Mouse (Mus musculus) mouse embryonic stem cell (cell line): ENCODE data around the gene Pip5k1c.

Experiments
- in situ Hi-C, 2 experiments: fragments of 300-500 bp; cut with MboI; formaldehyde crosslinking; loops; 1 replicate in 1 of 2; 3 replicates in 1 of 2; pipeline ENCODE4 v1.14.3; 2019 to 2020; ENCODE audit warnings: low sequenced_read_pairs in 2 of 2, low pct_unique_long_range_greater_than_20kb in 1 of 2, mixed read lengths in 1 of 2; ENCODE audit not compliant: unreplicated experiment in 1 of 2

Pip5k1c gene

GRCm38 (mm10) chr10:81292554-81293333, at the start of gene Pip5k1c:
TSS of gene Pip5k1c (plus strand) at chr10:81292963.
- in situ Hi-C loops: no loop called here

GRCm38 (mm10) chr10:81244146-81244545, 48.6 kb upstream of the Pip5k1c start:
- in situ Hi-C loops: no loop called here

DNA sequence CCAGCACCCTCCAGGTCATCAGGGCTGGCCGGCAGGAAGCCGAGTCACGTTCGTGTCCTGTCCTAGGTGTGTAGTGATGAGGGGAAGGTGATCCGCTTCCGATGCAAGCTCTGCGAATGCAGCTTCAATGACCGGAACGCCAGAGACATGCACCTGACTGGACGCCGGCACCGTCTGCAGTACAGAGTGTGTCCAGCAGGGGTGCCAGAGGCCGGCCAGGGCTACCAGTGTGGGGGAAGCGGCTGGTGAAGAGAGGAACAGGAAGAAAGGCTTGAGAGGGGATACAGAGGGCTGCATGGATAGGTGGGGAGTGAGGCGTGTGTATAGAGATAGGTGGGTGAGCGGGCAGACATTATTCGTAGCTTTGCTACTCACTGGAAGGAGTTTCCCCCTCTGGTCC, 48.2 kb upstream of the Pip5k1c start:
- in situ Hi-C loops: no loop called here

GRCm38 (mm10) chr10:81245166-81245565, 47.6 kb upstream of the Pip5k1c start:
- in situ Hi-C loops: no loop called here

GRCm38 (mm10) chr10:81247804-81248203, 45.0 kb upstream of the Pip5k1c start:
- in situ Hi-C loops: no loop called here

- in situ Hi-C loops: no loop called here
These were observed 43.3 kb upstream of the Pip5k1c start for GRCm38 (mm10) chr10:81249442-81249841.

DNA sequence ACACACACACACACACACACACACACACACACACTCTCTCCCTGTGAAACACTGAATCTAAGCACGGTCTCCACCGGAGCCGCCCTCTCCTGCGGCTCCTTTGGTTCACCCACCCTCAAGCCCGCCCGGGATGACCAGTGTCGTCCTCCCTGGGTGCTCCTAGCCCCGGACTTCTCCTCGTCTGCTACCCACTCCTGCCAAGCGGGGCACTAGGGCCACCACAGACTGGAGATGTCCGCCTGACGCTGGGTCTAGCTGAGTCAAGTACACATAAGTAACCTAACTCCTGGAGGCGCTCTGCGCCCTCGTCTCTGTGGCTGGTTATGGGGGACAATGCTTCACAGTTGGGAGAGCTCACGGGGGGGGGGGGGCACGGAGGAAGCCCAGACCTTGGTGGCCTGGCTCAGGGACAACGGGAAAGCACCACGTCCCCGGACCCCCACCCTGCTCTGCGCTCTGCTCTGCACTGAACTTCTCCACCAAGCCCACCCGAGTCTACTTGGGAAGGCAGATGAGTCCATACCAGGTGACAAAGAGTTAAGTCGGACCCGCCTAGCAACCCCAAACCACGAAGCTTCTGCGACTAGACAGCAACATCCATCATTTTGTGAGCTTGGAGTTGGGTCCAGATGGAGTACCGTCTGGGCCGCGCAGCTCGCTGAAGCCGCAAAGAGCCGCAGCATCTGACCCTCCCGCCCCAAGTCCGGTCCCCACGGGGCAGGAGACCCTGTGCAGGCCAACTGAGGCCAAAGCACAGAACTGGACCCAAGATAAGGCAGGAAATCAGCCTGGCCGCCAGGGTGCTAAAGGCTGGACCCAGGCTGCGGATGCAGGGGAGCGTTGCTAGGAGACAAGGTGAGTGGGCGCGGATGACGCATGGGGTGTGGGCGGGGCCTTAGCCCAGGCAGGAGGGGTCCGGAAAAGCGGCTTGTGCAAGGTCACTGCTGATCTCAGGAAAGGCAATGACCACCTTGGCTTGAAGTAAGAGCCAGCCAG, 40.0 kb upstream of the Pip5k1c start, which contains the start of gene Matk:
Gene Matk (plus strand): TSS at position 512 of the 996 bp plus-strand sequence.
- in situ Hi-C loops: no loop called here

DNA sequence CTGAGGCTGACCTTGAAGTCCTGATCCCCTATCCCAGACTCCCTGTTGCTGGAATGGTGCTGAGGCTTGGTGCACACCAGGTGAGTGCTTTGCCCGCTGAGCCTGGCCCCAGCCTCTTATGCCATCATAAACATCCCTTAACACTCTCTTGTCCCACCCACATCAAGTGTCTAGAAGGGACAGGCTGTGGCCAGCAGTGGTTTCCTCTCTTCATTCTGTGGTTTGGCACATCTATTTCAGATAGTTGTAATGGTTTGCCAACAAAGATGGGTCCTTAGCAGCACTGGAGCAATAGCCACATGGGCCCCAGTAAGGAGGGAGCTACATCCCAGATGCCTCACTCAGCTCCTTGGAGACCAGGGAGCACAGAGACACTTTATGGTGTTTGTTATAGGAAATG, 37.9 kb upstream of the Pip5k1c start:
- in situ Hi-C loops: no loop called here

- in situ Hi-C loops: no loop called here
These were observed 35.4 kb upstream of the Pip5k1c start for GRCm38 (mm10) chr10:81257158-81258039.

DNA sequence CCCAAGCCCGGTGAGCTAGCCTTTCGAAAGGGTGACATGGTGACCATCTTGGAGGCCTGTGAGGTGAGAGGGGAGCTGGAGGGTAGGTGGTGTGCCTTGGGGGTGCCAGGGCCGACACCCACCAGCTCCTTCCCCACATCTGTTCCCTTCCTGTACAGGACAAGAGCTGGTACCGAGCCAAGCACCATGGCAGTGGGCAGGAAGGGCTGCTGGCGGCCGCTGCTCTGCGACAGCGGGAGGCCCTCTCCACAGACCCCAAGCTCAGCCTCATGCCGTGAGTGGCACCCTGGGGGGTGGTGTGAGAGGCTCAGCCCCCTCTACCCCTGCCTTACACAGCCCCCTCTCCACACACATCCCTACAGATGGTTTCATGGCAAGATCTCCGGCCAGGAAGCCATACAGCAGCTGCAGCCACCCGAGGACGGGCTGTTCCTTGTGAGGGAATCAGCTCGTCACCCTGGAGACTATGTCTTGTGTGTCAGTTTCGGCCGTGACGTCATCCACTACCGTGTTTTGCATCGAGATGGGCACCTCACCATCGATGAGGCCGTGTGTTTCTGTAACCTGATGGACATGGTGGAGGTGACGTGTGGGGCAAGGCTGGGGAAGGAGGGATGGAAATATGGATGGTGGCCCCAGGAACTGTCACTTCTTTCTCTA, 33.4 kb upstream of the Pip5k1c start:
- in situ Hi-C loops: no loop called here

GRCm38 (mm10) chr10:81261025-81261424, 31.7 kb upstream of the Pip5k1c start:
- in situ Hi-C loops: no loop called here

DNA sequence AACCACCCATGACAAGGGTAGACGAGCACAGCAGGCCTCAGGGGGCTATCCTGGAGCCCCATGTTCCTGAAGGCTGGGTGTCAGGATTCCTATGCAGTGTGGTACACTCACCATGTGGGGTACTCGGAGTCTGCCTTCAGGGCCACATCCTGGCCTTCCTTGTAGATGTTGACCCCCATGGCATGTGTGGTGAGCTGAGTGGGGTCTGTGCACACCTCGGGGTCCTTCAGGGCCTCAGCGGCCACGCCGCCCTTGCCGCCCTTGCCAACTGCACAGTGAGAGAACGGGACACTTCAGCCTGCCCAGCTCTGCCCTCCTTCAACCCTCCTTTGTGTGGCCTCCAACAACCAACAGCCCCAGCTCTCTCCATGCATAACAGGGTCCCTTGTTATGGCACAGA, 27.2 kb upstream of the Pip5k1c start:
- in situ Hi-C loops: no loop called here

- in situ Hi-C loops: no loop called here
These were observed 26.3 kb upstream of the Pip5k1c start, which contains the start of the genes Mrpl54 and Apba3 for GRCm38 (mm10) chr10:81266211-81267105. TSS of gene Mrpl54 (minus strand) at chr10:81266934. TSS of gene Apba3 (plus strand) at chr10:81266960.

GRCm38 (mm10) chr10:81268056-81268455, 24.7 kb upstream of the Pip5k1c start:
- in situ Hi-C loops: no loop called here

GRCm38 (mm10) chr10:81268643-81269412, 23.9 kb upstream of the Pip5k1c start:
- in situ Hi-C loops: no loop called here

- in situ Hi-C loops: no loop called here
These were observed 20.4 kb upstream of the Pip5k1c start for GRCm38 (mm10) chr10:81272356-81272755.
